Mouse (Mus musculus) heart, adult 2 months (tissue): ENCODE results near the gene Sap30.

ENCODE experiments used
- CTCF ChIP-seq: fragments of 200-600 bp; IDR thresholded peaks from 2 replicates; pipeline ENCODE4 v1.8.1; 2022; ENCODE audit warnings: antibody characterized with exemption, mild to moderate bottlenecking, moderate library complexity
- EP300 ChIP-seq: fragments of 200-500 bp; IDR thresholded peaks from 2 replicates; pipeline ENCODE4 v1.6.1; 2011; ENCODE audit warnings: low read depth, low read length, control low read depth; ENCODE audit not compliant: insufficient read depth
- POLR2A ChIP-seq: fragments of 200-500 bp; IDR thresholded peaks from 2 replicates; pipeline ENCODE4 v1.6.1; 2011; ENCODE audit warnings: mild to moderate bottlenecking, low read depth, low read length, control low read depth; ENCODE audit not compliant: insufficient read depth

GRCm38 (mm10) chr8:57528036-57528435 lies 40.4 kb upstream of the Sap30 start:
- no peak for TF ChIP-seq CTCF
- TF ChIP-seq POLR2A = no peak
- TF ChIP-seq EP300 = no peak
